Mouse (Mus musculus): ENCODE results near the gene Pm20d1.
A peak's percentile ranks its signal among the peaks of the same experiment; 100 is the strongest.

The Pm20d1 gene

GRCm38 (mm10) chr1:131797202-131797909 is at the start of gene Pm20d1:
Gene Pm20d1 (plus strand): TSS chr1:131797381.
- peak; percentile 12 for DNase-seq

- DNase-seq, result no peak
These were observed 49.4 kb upstream of the Pm20d1 start for GRCm38 (mm10) chr1:131747761-131748160.

GRCm38 (mm10) chr1:131748636-131749035 is 48.5 kb upstream of the Pm20d1 start:
- no peak for DNase-seq

GRCm38 (mm10) chr1:131749706-131750545 is 47.3 kb upstream of the Pm20d1 start:
- no peak for DNase-seq

- DNase-seq, result no peak
These were observed 45.8 kb upstream of the Pm20d1 start for GRCm38 (mm10) chr1:131751181-131751890.

- DNase-seq, result no peak
These were observed 45.3 kb upstream of the Pm20d1 start for GRCm38 (mm10) chr1:131751891-131752311.

- no peak for DNase-seq
These were observed 42.9 kb upstream of the Pm20d1 start for GRCm38 (mm10) chr1:131754212-131754829.

GRCm38 (mm10) chr1:131754916-131755315 is 42.3 kb upstream of the Pm20d1 start:
- peak; percentile 17 for DNase-seq

GRCm38 (mm10) chr1:131757211-131757610 is 40.0 kb upstream of the Pm20d1 start:
- DNase-seq, result no peak

GRCm38 (mm10) chr1:131758796-131759195 is 38.4 kb upstream of the Pm20d1 start:
- no peak for DNase-seq

GRCm38 (mm10) chr1:131759667-131760427 is 37.3 kb upstream of the Pm20d1 start:
- DNase-seq, result peak; percentile 1

GRCm38 (mm10) chr1:131760428-131760820 is 36.8 kb upstream of the Pm20d1 start:
- peak; percentile 2 for DNase-seq

GRCm38 (mm10) chr1:131761079-131761831 is 35.9 kb upstream of the Pm20d1 start:
- DNase-seq, result peak; percentile 0

- DNase-seq, result peak; percentile 0
These were observed 33.5 kb upstream of the Pm20d1 start for GRCm38 (mm10) chr1:131763683-131764082.

- DNase-seq, result no peak
These were observed 32.4 kb upstream of the Pm20d1 start for GRCm38 (mm10) chr1:131764581-131765338.

- DNase-seq, result peak; percentile 85
These were observed 31.7 kb upstream of the Pm20d1 start for GRCm38 (mm10) chr1:131765357-131766001.

- DNase-seq, result no peak
These were observed 27.9 kb upstream of the Pm20d1 start for GRCm38 (mm10) chr1:131769296-131769695.

GRCm38 (mm10) chr1:131770656-131771055 is 26.5 kb upstream of the Pm20d1 start:
- peak; percentile 77 for DNase-seq

- no peak for DNase-seq
These were observed 25.7 kb upstream of the Pm20d1 start for GRCm38 (mm10) chr1:131771440-131771839.

GRCm38 (mm10) chr1:131794591-131794990 is 2.6 kb upstream of the Pm20d1 start:
- no peak for DNase-seq

All from right cerebral cortex, postnatal 4 days (tissue).